10 mouse cellular contexts compared by ENCODE assay signal in the genomic region with DNA sequence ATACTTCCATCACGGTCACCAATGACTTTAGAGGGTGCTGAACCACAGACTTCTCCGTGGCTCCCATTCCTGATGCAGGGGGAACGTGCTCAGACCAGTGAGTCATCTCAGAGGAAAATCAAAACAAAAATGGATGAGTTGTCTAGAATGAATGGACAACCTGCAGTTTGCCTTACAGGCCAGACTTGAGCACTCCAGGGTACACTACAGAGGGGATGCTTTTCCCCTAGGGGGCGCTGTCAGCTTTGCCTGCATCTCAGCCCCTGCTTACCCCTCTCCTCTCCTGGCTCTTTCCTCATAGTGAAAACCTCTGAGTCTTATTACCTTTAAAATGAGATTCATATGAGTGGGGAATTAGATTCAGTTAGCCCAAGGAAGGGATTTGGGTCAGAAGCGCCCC.
DNase-seq lines count a peak whose midpoint lies in the region; ATAC-seq and TF ChIP-seq lines count a peak whose summit lies in the region.
"Had no signal": no experiment of that assay in that cellular context is flagged by ENCODE, and none has a peak within 500 bp of the region (broad histone marks: within the 10 kb centered on the region; RNA-seq: fewer than 3 reads in every experiment).

No protein-coding gene starts in this region.

- no peaks in the 10 kb centered on the region for H3K9me3 ChIP-seq in kidney, embryonic 15.5 days (replicated peaks)
- no peaks in the 10 kb centered on the region for H3K9me3 ChIP-seq in kidney, postnatal 0 days (replicated peaks; ENCODE audit: low read length)
- no peaks in the 10 kb centered on the region for H3K9me3 ChIP-seq in limb, embryonic 14.5 days (ENCODE audit: control insufficient read depth, low read length)
- H3K9me3 ChIP-seq: embryonic facial prominence, embryonic 12.5 days; lung, embryonic 15.5 days had no signal

- no peak for TF ChIP-seq POLR2A in kidney, adult 2 months (IDR thresholded peaks at IDR 0.05; ENCODE audit: low read depth, low read length)
- TF ChIP-seq POLR2A in limb, embryonic 14.5 days (IDR thresholded peaks at IDR 0.05; ENCODE audit: borderline replicate concordance, extremely low read depth, insufficient read depth, insufficient read length) = no peak

- 50% methylated on average over 5 of the region's 5 CpGs for WGBS in kidney, adult 2 months
- 56% methylated on average over 5 of the region's 5 CpGs for WGBS in kidney, embryonic 15.5 days
- WGBS in kidney, postnatal 0 days = 52% methylated on average over 5 of the region's 5 CpGs
- WGBS in limb, embryonic 14.5 days = 36% methylated on average over 5 of the region's 5 CpGs

- H3K36me3 ChIP-seq in kidney, adult 2 months (ENCODE audit: control insufficient read depth, insufficient read depth, low read length) = no peaks in the 10 kb centered on the region
- no peaks in the 10 kb centered on the region for H3K36me3 ChIP-seq in kidney, embryonic 15.5 days
- no peaks in the 10 kb centered on the region for H3K36me3 ChIP-seq in kidney, postnatal 0 days (ENCODE audit: insufficient read depth, low read length)
- no peaks in the 10 kb centered on the region for H3K36me3 ChIP-seq in limb, embryonic 14.5 days (ENCODE audit: control insufficient read depth, insufficient read depth, low read length)
- H3K36me3 ChIP-seq: embryonic facial prominence, embryonic 12.5 days; lung, embryonic 15.5 days had no signal

- H3K4me3 ChIP-seq in kidney, adult 2 months (ENCODE audit: insufficient read depth, low read depth, low read length) = no peak overlapping the region
- no peak overlapping the region for H3K4me3 ChIP-seq in kidney, embryonic 15.5 days (replicated peaks)
- H3K4me3 ChIP-seq in kidney, postnatal 0 days (replicated peaks; ENCODE audit: low read depth, low read length) = no peak overlapping the region
- no peak overlapping the region for H3K4me3 ChIP-seq in limb, embryonic 14.5 days (replicated peaks; ENCODE audit: low read length)
- H3K4me3 ChIP-seq: embryonic facial prominence, embryonic 12.5 days; lung, embryonic 15.5 days had no signal

- H3K27ac ChIP-seq in kidney, adult 2 months (ENCODE audit: insufficient read depth, low read depth, low read length) = no peak overlapping the region
- H3K27ac ChIP-seq in kidney, embryonic 15.5 days = no peak overlapping the region
- H3K27ac ChIP-seq in kidney, postnatal 0 days = no peak overlapping the region
- no peak overlapping the region for H3K27ac ChIP-seq in limb, embryonic 14.5 days (replicated peaks; ENCODE audit: low read depth, low read length)
- H3K27ac ChIP-seq: embryonic facial prominence, embryonic 12.5 days; lung, embryonic 15.5 days had no signal

- H3K4me2 ChIP-seq in kidney, embryonic 15.5 days = no peak overlapping the region
- no peak overlapping the region for H3K4me2 ChIP-seq in kidney, postnatal 0 days (ENCODE audit: low read length)
- H3K4me2 ChIP-seq in limb, embryonic 14.5 days (replicated peaks; ENCODE audit: low read depth, low read length, severe bottlenecking) = no peak overlapping the region
- H3K4me2 ChIP-seq: embryonic facial prominence, embryonic 12.5 days; lung, embryonic 15.5 days had no signal

- no peak overlapping the region for H3K9ac ChIP-seq in kidney, embryonic 15.5 days
- H3K9ac ChIP-seq in kidney, postnatal 0 days (ENCODE audit: low read depth, low read length) = no peak overlapping the region
- no peak overlapping the region for H3K9ac ChIP-seq in limb, embryonic 14.5 days (ENCODE audit: low read depth, low read length, severe bottlenecking)
- H3K9ac ChIP-seq: embryonic facial prominence, embryonic 12.5 days; lung, embryonic 15.5 days had no signal

- peak; percentile 66 for DNase-seq in kidney, adult 2 months
- DNase-seq in adrenal gland, adult 18-20 months (ENCODE audit: low spot score in 2 of 2) = peak; percentile 59 to 67
- peak; percentile 76 for DNase-seq in embryo, embryonic 11 days
- peak; percentile 50 for DNase-seq in kidney, postnatal 0 days (ENCODE audit: low spot score)
- DNase-seq in limb, embryonic 14.5 days (ENCODE audit: low spot score) = peak; percentile 24
- DNase-seq in right cerebral cortex, postnatal 10 days (ENCODE audit: low spot score in 2 of 2) = peak; percentile 65 to 77
- DNase-seq in c-Kit-positive CD71-positive TER-119-positive erythroid progenitor cells, embryonic 14.5 days (ENCODE audit: low spot score) = no peak

- peak; percentile 53; the same call in 1 of the 2 replicates for TF ChIP-seq CTCF in kidney, adult 2 months (conservative IDR thresholded peaks at IDR 0.05; ENCODE audit: insufficient read depth, insufficient read length, low read depth, low read length)
- peak; percentile 69 for TF ChIP-seq CTCF in kidney, postnatal 0 days (IDR thresholded peaks at IDR 0.05; ENCODE audit: low read depth)

- ATAC-seq in kidney, embryonic 15.5 days (replicated peaks; ENCODE audit: low FRiP score) = no peak
- no peak for ATAC-seq in kidney, postnatal 0 days (replicated peaks; ENCODE audit: low FRiP score, low read depth)
- ATAC-seq in limb, embryonic 14.5 days (ENCODE audit: low FRiP score, low read depth) = no peak

- no peaks in the 10 kb centered on the region for H3K27me3 ChIP-seq in kidney, adult 2 months (replicated peaks; ENCODE audit: control insufficient read depth, insufficient read depth, low read length)
- no peaks in the 10 kb centered on the region for H3K27me3 ChIP-seq in kidney, embryonic 15.5 days
- H3K27me3 ChIP-seq in kidney, postnatal 0 days (ENCODE audit: insufficient read depth, low read length) = no peaks in the 10 kb centered on the region
- H3K27me3 ChIP-seq in limb, embryonic 14.5 days (ENCODE audit: control insufficient read depth, insufficient read depth, low read length) = 0 out of 2 replicates have a peak, but pooled peaks cover 2% of the 10 kb centered on the region
- H3K27me3 ChIP-seq: embryonic facial prominence, embryonic 12.5 days; lung, embryonic 15.5 days had no signal

- no peaks in the 10 kb centered on the region for H3K4me1 ChIP-seq in kidney, adult 2 months (ENCODE audit: control insufficient read depth, insufficient read depth, low read length)
- H3K4me1 ChIP-seq in kidney, embryonic 15.5 days = peaks cover 3% of the 10 kb centered on the region; the same call in 1 of the 2 replicates
- H3K4me1 ChIP-seq in kidney, postnatal 0 days (replicated peaks; ENCODE audit: insufficient read depth, low read length) = no peaks in the 10 kb centered on the region
- H3K4me1 ChIP-seq in limb, embryonic 14.5 days (ENCODE audit: control insufficient read depth, insufficient read depth, low read length) = no peaks in the 10 kb centered on the region
- H3K4me1 ChIP-seq: embryonic facial prominence, embryonic 12.5 days had no signal
